Mouse (Mus musculus): Measurements from ENCODE around the gene Ctdnep1. TPM values are rescaled to one million over a fixed set of nuclear protein-coding genes. Genes with fewer than 3 reads are reported as not detected.

Gene Ctdnep1
- total RNA-seq (2021), result 100 to 1,000 TPM; 237 to 249 TPM
- long read RNA-seq, experiment 1, transcript Ctdnep1-201 (8 exons, 1,627 nt), result major isoform, 44 of 63 reads
- long read RNA-seq, experiment 1, partial matches to known transcripts, result 8 of 63 reads
- long read RNA-seq, experiment 1, other reads (novel, unspliced or antisense), result 11 of 63 reads
- long read RNA-seq, experiment 2, transcript Ctdnep1-201 (8 exons, 1,627 nt), result major isoform, 52 of 69 reads
- long read RNA-seq, experiment 2, partial matches to known transcripts, result 7 of 69 reads
- long read RNA-seq, experiment 2, other reads (novel, unspliced or antisense), result 10 of 69 reads

GRCm38 (mm10) chr11:69981141-69981762 is at the start of gene Ctdnep1:
Gene Ctdnep1 (plus strand): TSS chr11:69981156.
- DNase-seq, result no peak

DNA sequence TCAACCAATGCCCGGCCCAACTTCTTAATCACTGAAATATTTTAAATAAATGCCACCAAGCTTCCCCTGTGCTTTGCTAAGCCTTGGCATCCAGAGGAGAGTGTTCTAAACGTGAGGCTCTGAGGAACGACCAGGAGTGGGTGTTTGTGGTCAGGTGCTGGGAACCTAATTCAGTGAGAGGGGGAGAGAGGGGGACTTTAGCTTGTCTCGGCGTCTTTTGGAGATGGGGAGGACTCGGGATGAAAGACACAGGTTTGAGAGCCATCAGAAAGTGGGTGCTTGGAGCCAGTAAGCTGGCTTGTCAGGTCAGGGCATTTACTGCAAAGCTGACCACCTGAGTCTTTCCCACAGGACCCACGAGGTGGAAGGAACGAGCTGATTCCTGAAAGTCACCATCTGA is 49.2 kb upstream of the Ctdnep1 start:
- no peak for DNase-seq

DNA sequence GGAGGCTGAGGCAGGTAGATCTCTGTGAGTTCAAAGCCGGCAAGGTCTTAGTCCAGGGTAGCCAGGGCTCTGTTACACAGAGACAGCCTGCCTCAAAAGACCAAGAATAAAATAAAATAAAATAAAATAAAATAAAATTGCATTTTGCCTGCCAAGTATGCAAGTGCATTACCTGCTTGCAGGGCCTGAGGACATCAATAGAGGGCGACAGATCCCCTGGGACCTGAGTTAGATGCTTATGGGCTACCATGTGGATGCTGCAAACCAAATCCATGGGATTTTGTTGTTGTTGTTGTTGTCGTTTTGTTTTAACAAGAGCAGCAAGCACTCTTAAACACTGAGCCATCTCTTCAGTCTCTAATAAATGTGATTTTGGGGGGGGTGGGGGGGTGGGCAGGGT is 48.7 kb upstream of the Ctdnep1 start:
- DNase-seq, result no peak

DNA sequence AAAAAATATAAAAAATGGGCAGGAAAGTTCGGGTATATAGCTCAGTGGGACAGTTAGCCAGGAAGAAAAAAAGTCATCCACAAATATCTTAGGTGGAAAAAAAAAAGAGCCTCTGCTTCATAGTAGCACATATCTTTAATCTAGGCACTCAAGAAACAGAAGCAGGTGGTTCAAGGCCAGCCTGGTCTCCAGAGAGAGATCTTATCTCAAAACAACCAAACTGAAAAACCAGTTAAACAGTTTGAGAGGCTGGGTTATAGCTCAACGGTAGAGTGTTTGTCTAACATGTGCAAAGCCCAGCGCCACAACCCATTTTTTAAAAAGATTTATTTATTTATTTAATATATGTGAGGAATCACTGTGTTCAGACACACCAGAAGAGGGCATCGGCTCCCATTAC is 47.9 kb upstream of the Ctdnep1 start:
- DNase-seq, result no peak

DNA sequence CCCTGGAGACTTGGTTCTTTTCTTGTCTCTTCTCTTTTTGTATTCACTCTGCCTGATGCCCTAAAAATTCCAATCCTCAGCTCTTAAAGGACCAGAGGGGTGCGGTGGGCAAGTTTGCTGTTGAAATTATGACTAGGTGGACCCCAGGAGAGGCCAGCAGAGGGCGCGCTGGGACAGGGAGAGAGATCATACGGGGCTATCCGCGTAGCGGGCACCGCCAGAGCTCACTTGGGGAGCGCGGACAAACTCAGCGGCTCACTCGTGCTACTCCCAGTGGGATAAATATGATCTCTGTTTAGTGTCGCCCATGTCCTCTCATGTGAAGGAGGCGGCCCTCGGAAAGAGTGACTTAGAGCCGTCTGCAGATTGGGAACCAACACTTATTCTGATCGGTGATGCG is 46.8 kb upstream of the Ctdnep1 start:
- peak; percentile 99 for DNase-seq

- DNase-seq, result no peak
These were observed 46.3 kb upstream of the Ctdnep1 start for GRCm38 (mm10) chr11:69934681-69935080.

DNA sequence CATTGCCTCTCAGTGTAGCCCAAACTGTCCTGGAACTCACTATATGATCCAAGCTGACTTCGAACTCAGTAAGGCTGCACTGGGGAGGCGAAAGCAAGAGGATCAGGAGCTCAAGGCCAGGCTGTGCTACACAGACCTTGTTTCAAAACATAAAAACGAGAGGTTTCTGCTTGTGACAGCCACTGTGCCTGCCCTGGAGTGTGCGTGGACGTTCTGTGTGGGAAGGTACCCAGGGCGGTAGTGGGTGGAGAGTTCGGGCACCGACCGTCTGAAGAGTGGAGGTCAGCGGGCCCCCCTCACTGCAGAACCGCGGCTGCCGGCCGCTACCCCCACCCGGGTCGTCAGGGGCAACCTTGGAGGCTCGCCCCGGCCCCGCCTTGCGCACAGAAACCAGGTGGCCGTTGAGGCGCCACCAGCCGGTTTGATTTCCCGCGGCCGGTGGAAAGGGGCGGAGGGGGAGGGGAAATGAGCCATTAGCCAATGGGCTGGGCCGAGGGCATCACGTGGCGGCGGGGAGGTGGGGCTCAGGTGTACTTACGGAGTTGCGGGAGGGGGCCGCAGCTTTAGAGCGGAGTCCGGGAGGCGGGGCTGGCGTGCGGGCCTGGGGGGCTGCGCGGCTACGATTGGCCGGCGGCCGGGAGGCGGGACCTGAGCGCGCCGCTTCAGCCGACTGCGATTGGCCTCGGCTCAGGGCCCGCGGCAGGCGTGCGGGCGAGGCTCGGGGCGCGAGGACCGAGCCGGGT is 45.6 kb upstream of the Ctdnep1 start, which contains the start of gene Ybx2:
Ybx2 (plus strand) TSS at position 660 of the 743 bp plus-strand sequence.
- peak; percentile 80 for DNase-seq

GRCm38 (mm10) chr11:69936156-69936555 is 44.8 kb upstream of the Ctdnep1 start:
- no peak for DNase-seq

DNA sequence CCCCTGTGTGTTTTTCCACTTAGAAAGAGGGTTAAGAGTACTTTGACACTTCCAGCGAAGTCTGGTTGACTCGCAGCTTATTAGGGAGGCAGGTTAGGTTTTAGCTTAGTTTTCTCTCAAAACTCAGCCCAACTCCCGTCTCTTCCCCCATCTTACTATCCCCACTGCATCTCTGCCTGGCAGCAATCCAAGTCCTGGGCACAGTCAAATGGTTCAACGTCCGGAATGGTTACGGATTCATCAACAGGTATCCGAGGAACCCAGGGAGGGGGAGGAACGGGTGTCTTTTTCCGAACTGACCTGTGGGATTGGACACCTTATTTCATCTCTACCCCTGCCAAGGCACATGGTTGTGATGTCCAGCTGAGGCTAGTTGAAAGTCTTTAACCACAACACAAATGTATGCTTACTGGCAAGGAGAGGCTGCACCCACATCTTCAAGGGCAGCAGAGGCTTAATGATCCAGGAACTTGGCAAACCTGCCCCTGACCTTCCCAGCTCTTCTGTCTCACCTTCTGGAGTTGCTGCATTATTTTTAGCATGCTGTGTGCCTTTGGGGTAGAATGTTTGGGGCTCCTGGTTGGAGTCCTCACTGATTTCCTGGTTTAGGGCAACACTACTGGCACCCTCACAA is 44.1 kb upstream of the Ctdnep1 start:
- no peak for DNase-seq

DNA sequence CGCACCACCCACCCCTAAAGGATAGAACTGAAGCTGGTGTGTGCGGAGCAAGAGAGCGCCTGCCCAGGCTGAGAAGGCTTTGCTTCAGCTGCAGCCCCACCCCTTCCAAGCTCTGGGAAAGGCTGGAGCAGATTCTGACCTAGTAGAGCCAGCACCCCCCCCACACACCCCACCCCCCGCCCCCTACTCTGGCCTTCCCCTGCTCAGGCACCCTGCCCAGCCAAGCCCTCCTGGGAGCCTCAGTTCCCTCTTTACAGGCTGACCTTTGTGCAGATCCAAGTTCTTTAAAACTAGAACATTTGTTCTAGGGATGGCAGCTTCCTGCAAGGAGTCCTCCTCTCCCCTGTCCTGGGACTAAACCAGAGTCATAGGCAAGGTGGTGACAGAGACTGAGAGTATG is 43.6 kb upstream of the Ctdnep1 start:
- peak; percentile 70 for DNase-seq

GRCm38 (mm10) chr11:69937834-69938233 is 43.1 kb upstream of the Ctdnep1 start:
- no peak for DNase-seq

DNA sequence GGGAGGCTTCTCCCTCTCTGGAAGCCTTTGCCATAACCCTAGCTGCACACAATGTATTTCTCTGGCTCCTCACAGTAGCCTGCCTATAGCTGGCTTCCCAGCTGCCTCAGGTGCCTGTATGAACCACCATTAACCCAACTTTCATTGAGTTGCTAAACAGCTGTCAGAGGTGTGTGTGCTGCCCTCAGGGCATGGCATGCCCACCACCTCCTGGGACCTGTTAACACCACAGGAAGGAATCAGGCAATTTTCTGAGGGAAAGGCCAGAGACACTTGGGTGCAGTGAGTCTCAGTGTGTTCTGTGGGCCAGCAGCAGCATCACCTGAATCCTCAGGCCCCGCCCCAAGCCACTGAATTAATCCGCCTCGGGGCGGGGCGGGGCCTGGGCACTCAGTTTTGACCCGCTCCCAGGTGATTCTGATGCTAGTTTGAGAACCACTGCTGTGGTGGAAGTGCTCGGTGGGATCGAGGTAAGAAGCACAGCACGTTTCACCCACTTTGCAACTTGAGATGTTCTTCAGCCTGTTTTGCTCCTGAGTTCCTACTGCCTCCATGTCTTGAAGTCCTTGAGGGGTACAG is 42.5 kb upstream of the Ctdnep1 start:
- DNase-seq, result no peak

DNA sequence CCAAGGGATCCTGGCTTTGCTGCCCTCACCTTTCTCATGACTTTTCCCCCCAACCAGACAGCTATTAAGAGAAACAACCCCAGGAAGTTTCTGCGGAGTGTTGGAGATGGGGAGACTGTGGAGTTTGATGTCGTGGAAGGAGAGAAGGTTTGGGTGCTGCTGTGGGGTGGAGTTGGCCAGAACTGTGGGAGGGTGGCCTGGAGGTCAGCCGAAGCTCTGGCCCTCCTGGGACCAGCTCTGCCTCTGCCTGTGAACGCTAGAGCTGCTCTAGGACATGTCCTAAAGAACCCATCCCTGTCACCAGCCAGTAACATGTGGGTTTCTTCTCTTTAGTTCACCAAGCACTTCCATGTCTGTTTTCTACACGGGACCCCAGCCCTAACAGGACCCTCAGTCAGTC is 41.8 kb upstream of the Ctdnep1 start:
- no peak for DNase-seq

DNA sequence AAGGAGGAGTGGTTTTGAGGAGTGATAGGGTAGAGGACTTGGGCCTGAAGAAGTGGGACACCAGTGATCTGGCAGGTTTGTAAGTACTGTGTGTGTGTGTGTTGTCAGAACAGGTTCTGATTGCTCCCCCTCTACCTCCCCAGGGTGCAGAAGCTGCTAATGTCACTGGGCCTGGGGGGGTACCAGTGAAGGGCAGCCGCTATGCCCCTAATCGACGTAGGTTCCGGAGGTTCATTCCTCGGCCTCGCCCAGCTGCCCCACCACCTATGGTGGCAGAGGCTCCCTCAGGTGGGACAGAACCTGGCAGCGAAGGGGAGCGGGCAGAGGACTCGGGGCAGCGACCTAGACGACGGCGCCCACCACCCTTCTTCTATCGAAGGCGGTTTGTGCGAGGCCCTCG is 41.2 kb upstream of the Ctdnep1 start:
- no peak for DNase-seq

DNA sequence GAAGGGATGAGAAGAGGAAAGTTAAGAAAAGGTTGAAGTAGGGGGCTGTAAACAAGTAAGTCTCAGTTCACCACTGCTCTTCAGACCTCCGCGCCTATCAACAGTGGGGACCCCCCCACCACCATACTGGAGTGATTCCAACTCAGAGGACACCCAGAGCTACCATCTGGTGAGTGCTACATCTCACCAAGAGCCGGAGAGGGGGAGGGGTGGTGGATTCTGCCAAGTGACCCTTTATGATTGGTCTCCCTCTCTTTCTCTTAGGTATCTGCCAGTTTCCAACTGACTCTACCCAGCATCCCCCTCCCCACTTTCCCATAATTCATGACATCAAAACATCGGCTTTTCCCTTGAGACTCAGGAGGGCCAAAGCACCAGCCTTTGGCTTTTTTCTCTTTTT is 40.0 kb upstream of the Ctdnep1 start:
- DNase-seq, result no peak

GRCm38 (mm10) chr11:69945216-69945615 is 35.7 kb upstream of the Ctdnep1 start:
- no peak for DNase-seq

DNA sequence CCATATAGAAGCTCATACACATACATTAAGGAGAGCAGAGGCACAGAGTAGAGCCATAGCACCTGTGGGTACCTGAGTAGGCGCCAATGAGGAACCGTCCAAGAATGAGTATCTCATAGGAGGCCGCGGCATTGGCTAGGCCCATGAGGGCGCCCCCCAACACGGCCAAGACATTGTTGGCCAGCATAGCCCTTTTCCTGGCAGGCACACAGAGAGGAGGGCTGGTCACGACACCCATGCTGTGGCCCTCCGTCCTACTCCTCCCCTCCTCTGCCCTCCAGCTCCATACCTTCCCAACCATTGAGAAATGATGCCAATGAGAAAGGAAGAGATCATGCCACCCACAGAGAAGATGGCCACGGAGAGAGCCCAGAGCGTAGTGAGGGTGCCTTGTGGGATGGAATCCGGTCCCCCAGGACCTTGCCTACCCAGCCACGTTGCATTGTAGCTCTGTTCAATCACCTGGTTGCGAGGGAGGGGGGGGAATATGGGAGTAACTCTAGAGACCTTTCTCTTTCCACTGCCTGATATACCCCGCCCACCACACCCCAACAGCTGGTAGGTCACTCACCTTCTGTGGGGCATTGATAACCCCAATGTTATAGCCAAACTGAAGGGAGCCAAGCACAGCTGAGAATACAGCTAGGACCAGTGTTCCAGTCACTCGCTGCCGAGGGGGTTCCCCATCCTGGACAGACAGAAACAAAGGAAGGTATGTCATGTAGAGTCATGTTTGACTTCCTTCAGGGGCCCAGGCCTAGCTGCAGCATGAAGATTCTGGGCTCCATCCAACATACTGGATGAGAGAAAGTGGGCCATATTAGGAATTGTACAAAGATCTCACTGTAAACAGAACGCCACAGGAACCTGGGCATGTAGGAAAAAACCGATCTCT is 34.7 kb upstream of the Ctdnep1 start:
- no peak for DNase-seq

DNA sequence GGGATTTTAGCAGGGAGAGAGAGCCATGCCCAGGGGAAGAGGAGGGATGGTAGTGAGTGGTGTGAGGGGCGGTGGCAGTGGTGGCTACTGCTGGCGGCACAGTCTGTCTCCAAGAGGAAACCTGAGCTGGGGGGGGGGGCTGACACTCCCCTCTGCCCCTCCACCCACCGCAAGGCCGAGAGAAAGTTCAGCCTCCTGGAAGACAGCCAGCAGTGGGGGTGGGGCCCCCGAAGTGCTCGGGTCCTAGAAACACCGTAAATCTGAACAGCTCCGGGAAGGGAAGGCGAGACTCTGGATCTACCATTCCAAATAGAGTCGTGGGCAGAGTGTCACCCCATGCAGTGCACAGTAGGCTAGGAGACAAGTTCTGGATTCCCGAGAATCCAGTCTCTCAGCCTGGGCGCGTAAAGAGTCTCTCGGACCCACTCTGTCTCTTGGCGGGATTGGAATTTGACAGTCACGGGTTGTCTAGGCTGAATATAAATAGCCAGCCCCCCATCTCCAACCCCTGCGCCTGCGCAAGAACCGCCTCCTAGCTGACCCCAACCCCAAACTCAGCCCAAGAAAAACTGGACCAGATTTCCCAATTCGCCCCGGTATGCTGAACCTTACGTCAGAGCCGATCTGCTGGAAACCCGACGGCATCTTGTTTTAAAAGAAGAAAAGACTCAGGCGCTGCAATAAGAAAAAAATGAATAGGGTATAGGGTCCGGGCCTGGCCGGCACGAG is 33.5 kb upstream of the Ctdnep1 start:
- peak; percentile 78 for DNase-seq

DNA sequence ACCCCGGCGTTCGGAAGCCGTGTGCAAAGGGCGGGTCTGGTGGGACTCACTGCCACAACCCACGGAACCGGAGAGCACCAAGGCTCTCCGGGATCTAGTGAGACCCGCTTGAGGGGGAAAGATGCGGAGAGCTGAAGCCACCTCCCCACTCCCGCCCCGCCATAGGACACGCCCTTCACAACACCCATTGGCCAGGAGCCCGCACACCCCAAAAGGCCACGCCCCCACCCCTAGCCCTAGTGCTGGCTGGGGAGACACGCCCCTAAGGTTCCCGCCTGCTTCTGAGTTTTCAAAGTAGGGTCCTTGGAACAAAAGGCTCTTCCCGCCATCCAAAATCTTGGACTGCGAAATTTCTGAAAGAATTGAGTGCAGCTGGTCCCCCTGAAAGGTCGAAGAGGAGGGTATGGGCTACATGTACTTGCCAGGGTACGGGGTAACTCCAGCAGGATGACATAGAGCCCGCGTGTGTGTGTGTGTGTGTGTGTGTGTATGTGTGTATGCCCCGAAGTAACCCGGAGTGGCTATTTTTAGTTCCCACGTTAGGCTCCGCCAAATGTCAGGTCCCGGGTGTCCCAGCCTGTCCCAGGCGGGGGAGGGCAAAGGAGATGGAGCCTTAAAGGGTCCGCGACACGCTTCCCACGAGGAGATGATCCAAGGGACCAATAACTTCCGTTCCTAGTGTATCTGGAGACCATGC is 32.7 kb upstream of the Ctdnep1 start, which contains the start of gene Slc2a4:
Slc2a4 (minus strand) TSS at position 123 of the 697 bp plus-strand sequence.
- peak; percentile 97 for DNase-seq

GRCm38 (mm10) chr11:69948763-69949150 is 32.2 kb upstream of the Ctdnep1 start:
- DNase-seq, result peak; percentile 89

Data from gastrocnemius, postnatal 10 days (tissue).